Mouse (Mus musculus): Measurements from ENCODE around the gene Pds5a. TPM values are rescaled to one million over a fixed set of nuclear protein-coding genes. Genes with fewer than 3 reads are reported as not detected.

Gene Pds5a
- total RNA-seq, 1 experiment = 161 TPM

GRCm38 (mm10) chr5:65678826-65679225 lies 19.2 kb downstream of the Pds5a start:
- Histone ChIP-seq H3K36me3 (ENCODE audit: control insufficient read depth, insufficient read depth, low read length, poor library complexity, severe bottlenecking) (peaks cover 3% of the 10 kb centered on the region; the same call in 1 of the 2 replicates), H3K9me3 (ENCODE audit: control insufficient read depth, insufficient read depth, low read depth, low read length) (no peaks in the 10 kb centered on the region), H3K4me3 (ENCODE audit: insufficient read depth in 1 of 2, low read depth in 1 of 2, low read length in 2 of 2, poor library complexity in 1 of 2, severe bottlenecking in 1 of 2) (no peak overlapping the region), H3K27ac (ENCODE audit: insufficient read depth, low read depth, low read length, poor library complexity, severe bottlenecking) (no peak overlapping the region; the same call in 1 of the 2 replicates), H3K4me1 (ENCODE audit: control insufficient read depth in 2 of 2, insufficient read depth in 2 of 2, low read length in 2 of 2, poor library complexity in 1 of 2) (peaks cover 5% of the 10 kb centered on the region in 2 experiments; a peak in 1 of 4 replicates), H3K9ac (ENCODE audit: insufficient read depth, low read depth, low read length, poor library complexity, severe bottlenecking) (no peak overlapping the region)
- TF ChIP-seq ZC3H11A (IDR thresholded peaks at IDR 0.05; ENCODE audit: borderline replicate concordance, low read depth, low read length) = no peak
- TF ChIP-seq HCFC1 (IDR thresholded peaks at IDR 0.05; ENCODE audit: borderline replicate concordance, insufficient read depth, low read length) = no peak
- no peak for TF ChIP-seq MAFK (IDR thresholded peaks at IDR 0.05; ENCODE audit: insufficient read depth, low read depth, low read length)
- no peak for TF ChIP-seq ZNF384 (IDR thresholded peaks at IDR 0.05; ENCODE audit: low read depth, low read length)
- no peak for TF ChIP-seq CHD2 (IDR thresholded peaks at IDR 0.05; ENCODE audit: low read depth, low read length)
- DNase-seq (ENCODE audit: low read depth, low spot score) = no peak
- in situ Hi-C loops (cut with MboI; ENCODE audit: low sequenced_read_pairs in 2 of 2, unreplicated experiment in 2 of 2) = no loop called here

GRCm38 (mm10) chr5:65672162-65672561 lies 25.9 kb downstream of the Pds5a start:
- DNase-seq (ENCODE audit: low read depth, low spot score) = no peak
- no peaks in the 10 kb centered on the region for H3K9me3 ChIP-seq (ENCODE audit: control insufficient read depth, insufficient read depth, low read depth, low read length)
- no peak overlapping the region for H3K4me3 ChIP-seq (ENCODE audit: insufficient read depth in 1 of 2, low read depth in 1 of 2, low read length in 2 of 2, poor library complexity in 1 of 2, severe bottlenecking in 1 of 2)
- H3K9ac ChIP-seq (ENCODE audit: insufficient read depth, low read depth, low read length, poor library complexity, severe bottlenecking) = no peak overlapping the region
- in situ Hi-C loops (cut with MboI; ENCODE audit: low sequenced_read_pairs in 2 of 2, unreplicated experiment in 2 of 2) = no loop called here
- TF ChIP-seq ZC3H11A (IDR thresholded peaks at IDR 0.05; ENCODE audit: borderline replicate concordance, low read depth, low read length) (no peak), CHD2 (IDR thresholded peaks at IDR 0.05; ENCODE audit: low read depth, low read length) (no peak), MAFK (IDR thresholded peaks at IDR 0.05; ENCODE audit: insufficient read depth, low read depth, low read length) (no peak), ZNF384 (IDR thresholded peaks at IDR 0.05; ENCODE audit: low read depth, low read length) (no peak), HCFC1 (IDR thresholded peaks at IDR 0.05; ENCODE audit: borderline replicate concordance, insufficient read depth, low read length) (no peak)
- H3K27ac ChIP-seq (ENCODE audit: insufficient read depth, low read depth, low read length, poor library complexity, severe bottlenecking) = no peak overlapping the region
- H3K4me1 ChIP-seq (ENCODE audit: control insufficient read depth in 2 of 2, insufficient read depth in 2 of 2, low read length in 2 of 2, poor library complexity in 1 of 2) = peaks cover 0 to 4% of the 10 kb centered on the region in 2 experiments; a peak in 1 of 4 replicates
- H3K36me3 ChIP-seq (ENCODE audit: control insufficient read depth, insufficient read depth, low read length, poor library complexity, severe bottlenecking) = no peaks in the 10 kb centered on the region

GRCm38 (mm10) chr5:65667644-65668043 lies 30.4 kb downstream of the Pds5a start:
- in situ Hi-C loops (cut with MboI; ENCODE audit: low sequenced_read_pairs in 2 of 2, unreplicated experiment in 2 of 2) = no loop called here
- TF ChIP-seq ZNF384 (IDR thresholded peaks at IDR 0.05; ENCODE audit: low read depth, low read length) (no peak), MAFK (IDR thresholded peaks at IDR 0.05; ENCODE audit: insufficient read depth, low read depth, low read length) (no peak), HCFC1 (IDR thresholded peaks at IDR 0.05; ENCODE audit: borderline replicate concordance, insufficient read depth, low read length) (no peak), ZC3H11A (IDR thresholded peaks at IDR 0.05; ENCODE audit: borderline replicate concordance, low read depth, low read length) (no peak), CHD2 (IDR thresholded peaks at IDR 0.05; ENCODE audit: low read depth, low read length) (no peak)
- H3K36me3 ChIP-seq (ENCODE audit: control insufficient read depth, insufficient read depth, low read length, poor library complexity, severe bottlenecking) = no peaks in the 10 kb centered on the region
- no peaks in the 10 kb centered on the region for H3K9me3 ChIP-seq (ENCODE audit: control insufficient read depth, insufficient read depth, low read depth, low read length)
- DNase-seq (ENCODE audit: low read depth, low spot score) = no peak
- no peak overlapping the region for H3K9ac ChIP-seq (ENCODE audit: insufficient read depth, low read depth, low read length, poor library complexity, severe bottlenecking)
- no peak overlapping the region for H3K27ac ChIP-seq (ENCODE audit: insufficient read depth, low read depth, low read length, poor library complexity, severe bottlenecking)
- peaks cover 0 to 2% of the 10 kb centered on the region in 2 experiments; a peak in 1 of 4 replicates for H3K4me1 ChIP-seq (ENCODE audit: control insufficient read depth in 2 of 2, insufficient read depth in 2 of 2, low read length in 2 of 2, poor library complexity in 1 of 2)
- no peak overlapping the region for H3K4me3 ChIP-seq (ENCODE audit: insufficient read depth in 1 of 2, low read depth in 1 of 2, low read length in 2 of 2, poor library complexity in 1 of 2, severe bottlenecking in 1 of 2)

GRCm38 (mm10) chr5:65665370-65665769 lies 32.7 kb downstream of the Pds5a start:
- H3K27ac ChIP-seq (ENCODE audit: insufficient read depth, low read depth, low read length, poor library complexity, severe bottlenecking) = no peak overlapping the region
- H3K9me3 ChIP-seq (ENCODE audit: control insufficient read depth, insufficient read depth, low read depth, low read length) = no peaks in the 10 kb centered on the region
- H3K4me1 ChIP-seq (ENCODE audit: control insufficient read depth in 2 of 2, insufficient read depth in 2 of 2, low read length in 2 of 2, poor library complexity in 1 of 2) = peaks cover 0 to 2% of the 10 kb centered on the region in 2 experiments; a peak in 1 of 4 replicates
- H3K4me3 ChIP-seq (ENCODE audit: insufficient read depth in 1 of 2, low read depth in 1 of 2, low read length in 2 of 2, poor library complexity in 1 of 2, severe bottlenecking in 1 of 2) = no peak overlapping the region
- H3K9ac ChIP-seq (ENCODE audit: insufficient read depth, low read depth, low read length, poor library complexity, severe bottlenecking) = no peak overlapping the region
- H3K36me3 ChIP-seq (ENCODE audit: control insufficient read depth, insufficient read depth, low read length, poor library complexity, severe bottlenecking) = peaks cover 3% of the 10 kb centered on the region
- DNase-seq (ENCODE audit: low read depth, low spot score) = no peak
- TF ChIP-seq CHD2 (IDR thresholded peaks at IDR 0.05; ENCODE audit: low read depth, low read length) (no peak), HCFC1 (IDR thresholded peaks at IDR 0.05; ENCODE audit: borderline replicate concordance, insufficient read depth, low read length) (no peak), MAFK (IDR thresholded peaks at IDR 0.05; ENCODE audit: insufficient read depth, low read depth, low read length) (no peak), ZC3H11A (IDR thresholded peaks at IDR 0.05; ENCODE audit: borderline replicate concordance, low read depth, low read length) (no peak), ZNF384 (IDR thresholded peaks at IDR 0.05; ENCODE audit: low read depth, low read length) (no peak)
- in situ Hi-C loops (cut with MboI; ENCODE audit: low sequenced_read_pairs in 2 of 2, unreplicated experiment in 2 of 2) = no loop called here

Data from ES-E14 (cell line).